Mouse (Mus musculus): ENCODE measurements around the gene Manba.

Gene Manba

DNA sequence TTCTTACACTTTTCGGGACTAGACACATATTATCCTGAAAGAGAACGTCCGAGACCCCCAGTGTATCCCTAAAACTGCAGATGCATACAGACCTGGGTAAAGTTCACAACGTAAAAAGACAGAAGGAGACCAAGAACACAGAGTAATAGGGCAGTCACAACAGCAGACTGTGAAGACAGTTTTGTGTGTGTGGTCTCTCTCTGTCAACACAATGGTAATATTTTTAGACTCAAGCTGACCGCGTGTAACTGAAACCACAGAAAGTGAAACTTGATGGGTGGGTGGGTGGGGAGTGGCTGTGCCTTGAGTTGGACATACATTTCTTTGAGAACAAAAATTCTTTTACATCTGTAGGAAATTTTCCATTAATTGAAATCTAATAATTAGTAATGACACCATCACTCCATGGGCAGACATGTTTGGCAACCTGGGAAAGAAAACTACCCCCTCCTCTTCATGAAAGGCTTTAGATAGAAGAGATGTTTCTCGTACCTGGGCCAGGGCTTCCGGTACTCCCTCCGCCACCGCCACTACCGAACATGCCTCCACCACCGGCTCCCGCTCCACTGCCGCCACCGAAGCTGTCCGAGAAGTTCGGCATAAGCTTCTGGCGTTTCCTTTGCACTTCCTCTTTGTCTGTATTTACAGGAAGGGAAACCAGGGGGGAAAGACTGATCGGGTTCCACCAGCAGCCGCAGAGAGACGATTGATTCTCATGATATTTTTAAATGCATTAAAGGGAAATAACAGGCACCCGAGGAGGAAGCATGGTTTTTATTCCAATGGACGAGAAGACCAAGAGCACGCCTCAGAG is 122.5 kb downstream of the Manba start:
- no peak for ATAC-seq (ENCODE audit: insufficient number of reproducible peaks, low FRiP score, low TSS enrichment)

DNA sequence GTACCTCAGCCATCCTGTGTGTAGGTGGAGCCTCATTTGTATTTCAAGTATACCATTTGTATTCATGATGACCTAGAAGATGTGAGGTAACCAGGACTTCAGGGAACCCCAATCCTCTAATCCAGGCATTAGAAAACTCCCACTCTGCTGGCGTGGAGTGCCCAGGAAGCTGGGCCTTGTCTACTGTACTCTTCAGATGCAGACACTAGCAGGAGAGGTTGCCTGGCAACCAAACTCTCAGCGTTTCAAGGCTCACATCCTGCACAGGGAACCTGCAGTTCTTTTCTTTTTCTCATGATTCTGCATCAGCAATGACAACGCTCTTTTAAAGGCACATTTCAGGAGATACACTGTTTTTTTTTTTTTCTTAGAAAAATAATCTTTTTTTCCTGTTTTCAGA is 124.8 kb downstream of the Manba start:
- no peak for ATAC-seq (ENCODE audit: insufficient number of reproducible peaks, low FRiP score, low TSS enrichment)

DNA sequence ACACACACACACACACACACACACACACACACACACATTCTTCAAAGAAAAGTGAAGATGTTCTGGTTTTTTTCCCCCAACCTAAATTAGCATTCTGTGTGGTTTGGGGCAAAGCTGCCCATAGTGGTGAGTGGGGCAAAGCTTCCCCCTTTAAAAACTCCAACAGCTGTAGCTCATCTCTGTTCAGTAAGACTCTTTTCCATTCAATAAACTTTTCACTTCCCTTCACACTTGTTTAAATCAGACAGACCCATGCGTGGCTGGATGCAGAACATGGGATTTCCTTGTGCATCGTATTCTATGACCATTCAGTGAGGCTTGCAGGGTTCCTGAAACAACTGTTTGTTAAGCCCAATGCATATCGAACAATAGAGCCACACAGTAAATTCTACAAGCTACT is 129.0 kb downstream of the Manba start:
- no peak for ATAC-seq (ENCODE audit: insufficient number of reproducible peaks, low FRiP score, low TSS enrichment)

DNA sequence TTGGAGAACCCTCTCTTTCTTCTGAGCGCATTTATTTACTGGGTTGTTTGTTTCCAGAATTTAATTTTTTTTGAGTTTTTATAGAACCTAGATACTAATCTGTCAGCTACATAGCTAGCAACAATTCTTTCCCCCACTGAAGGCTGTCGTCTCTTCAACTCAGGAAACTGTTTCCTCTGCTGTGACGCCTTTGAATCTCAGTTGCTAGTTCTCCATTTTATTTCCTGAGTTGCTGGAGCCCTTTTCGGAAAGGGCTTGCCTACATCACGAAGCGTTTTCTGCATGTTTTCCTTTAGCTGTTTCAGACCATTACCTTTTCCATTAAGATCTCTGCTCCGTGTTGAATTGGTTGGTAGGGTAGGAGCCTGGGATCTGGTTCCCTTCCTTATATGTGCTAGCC is 131.3 kb downstream of the Manba start:
- no peak for ATAC-seq (ENCODE audit: insufficient number of reproducible peaks, low FRiP score, low TSS enrichment)
